Mouse (Mus musculus) MN1 (cell line): ENCODE data around the gene E030018B13Rik.

Source experiments
- DNase-seq: peaks from one replicate; pipeline ENCODE4 v3.0.0-alpha.2; 2016; ENCODE audit warnings: low spot score

The E030018B13Rik gene

GRCm38 (mm10) chr7:63898201-63898600 is 18.5 kb upstream of the E030018B13Rik start:
- DNase-seq, result no peak

GRCm38 (mm10) chr7:63899925-63900324 is 16.7 kb upstream of the E030018B13Rik start:
- no peak for DNase-seq

- DNase-seq, result no peak
These were observed 16.2 kb upstream of the E030018B13Rik start for GRCm38 (mm10) chr7:63900411-63900810.

- no peak for DNase-seq
These were observed 15.3 kb upstream of the E030018B13Rik start for GRCm38 (mm10) chr7:63901346-63901745.

GRCm38 (mm10) chr7:63901942-63902341 is 14.7 kb upstream of the E030018B13Rik start:
- DNase-seq, result no peak

- no peak for DNase-seq
These were observed 13.9 kb upstream of the E030018B13Rik start for GRCm38 (mm10) chr7:63902604-63903210.

GRCm38 (mm10) chr7:63903635-63904380 is 12.8 kb upstream of the E030018B13Rik start:
- no peak for DNase-seq

GRCm38 (mm10) chr7:63905190-63905589 is 11.5 kb upstream of the E030018B13Rik start:
- DNase-seq, result no peak

GRCm38 (mm10) chr7:63905642-63906041 is 11.0 kb upstream of the E030018B13Rik start:
- no peak for DNase-seq

- no peak for DNase-seq
These were observed 8.7 kb upstream of the E030018B13Rik start for GRCm38 (mm10) chr7:63907778-63908495.

- DNase-seq, result no peak
These were observed 8.0 kb upstream of the E030018B13Rik start for GRCm38 (mm10) chr7:63908496-63909285.

- DNase-seq, result no peak
These were observed 6.4 kb upstream of the E030018B13Rik start for GRCm38 (mm10) chr7:63910225-63910624.

GRCm38 (mm10) chr7:63910912-63911311 is 5.7 kb upstream of the E030018B13Rik start:
- no peak for DNase-seq

- no peak for DNase-seq
These were observed 5.0 kb upstream of the E030018B13Rik start for GRCm38 (mm10) chr7:63911383-63912233.

- DNase-seq, result no peak
These were observed 4.3 kb upstream of the E030018B13Rik start for GRCm38 (mm10) chr7:63912234-63912810.

- DNase-seq, result no peak
These were observed 3.5 kb upstream of the E030018B13Rik start for GRCm38 (mm10) chr7:63912924-63913723.

- DNase-seq, result no peak
These were observed 2.6 kb upstream of the E030018B13Rik start for GRCm38 (mm10) chr7:63913724-63914692.

- no peak for DNase-seq
These were observed 1.8 kb upstream of the E030018B13Rik start for GRCm38 (mm10) chr7:63914891-63915290.

- no peak for DNase-seq
These were observed 1.0 kb downstream of the E030018B13Rik start for GRCm38 (mm10) chr7:63917693-63918092.
